Mouse (Mus musculus): Measurements from ENCODE around the gene Dlx6. TPM values are rescaled to one million over a fixed set of nuclear protein-coding genes. Genes with fewer than 3 reads are reported as not detected.
A peak's percentile ranks its signal among the peaks of the same experiment; 100 is the strongest.

Gene Dlx6
- polyA plus RNA-seq, 1 experiment from 2014 or later, result not detected

- WGBS, result 3% methylated on average over 9 of the region's 9 CpGs
- Histone ChIP-seq H3K9me3 (replicated peaks; ENCODE audit: low read length) (no peaks in the 10 kb centered on the region), H3K9ac (ENCODE audit: low read depth, low read length) (no peak overlapping the region), H3K27ac (no peak overlapping the region), H3K27me3 (ENCODE audit: insufficient read depth, low read length) (peaks cover 85% of the 10 kb centered on the region), H3K4me1 (replicated peaks; ENCODE audit: insufficient read depth, low read length) (no peaks in the 10 kb centered on the region), H3K4me3 (replicated peaks; ENCODE audit: low read depth, low read length) (no peak overlapping the region), H3K4me2 (ENCODE audit: low read length) (no peak overlapping the region), H3K36me3 (ENCODE audit: insufficient read depth, low read length) (no peaks in the 10 kb centered on the region)
- DNase-seq (ENCODE audit: low spot score), result no peak
- ATAC-seq (replicated peaks; ENCODE audit: low FRiP score, low read depth), result no peak
- no peak for TF ChIP-seq CTCF (IDR thresholded peaks at IDR 0.05; ENCODE audit: low read depth)
Measured at GRCm38 (mm10) chr6:6854176-6854575, 9.0 kb upstream of the Dlx6 start.

- Histone ChIP-seq H3K4me3 (replicated peaks; ENCODE audit: low read depth, low read length) (no peak overlapping the region), H3K27me3 (ENCODE audit: insufficient read depth, low read length) (peaks cover 88% of the 10 kb centered on the region), H3K4me2 (ENCODE audit: low read length) (no peak overlapping the region), H3K4me1 (replicated peaks; ENCODE audit: insufficient read depth, low read length) (no peaks in the 10 kb centered on the region; the same call in 1 of the 2 replicates), H3K27ac (no peak overlapping the region), H3K9ac (ENCODE audit: low read depth, low read length) (no peak overlapping the region), H3K9me3 (replicated peaks; ENCODE audit: low read length) (no peaks in the 10 kb centered on the region), H3K36me3 (ENCODE audit: insufficient read depth, low read length) (no peaks in the 10 kb centered on the region)
- no peak for TF ChIP-seq CTCF (IDR thresholded peaks at IDR 0.05; ENCODE audit: low read depth)
- WGBS, result 2% methylated on average over 25 of the region's 25 CpGs
- DNase-seq (ENCODE audit: low spot score), result no peak
- no peak for ATAC-seq (replicated peaks; ENCODE audit: low FRiP score, low read depth)
Measured at GRCm38 (mm10) chr6:6854902-6855745, 8.0 kb upstream of the Dlx6 start.

GRCm38 (mm10) chr6:6855746-6856185 lies 7.4 kb upstream of the Dlx6 start:
- H3K9ac ChIP-seq (ENCODE audit: low read depth, low read length), result no peak overlapping the region
- 0 out of 2 replicates have a peak, but pooled peaks have one; percentile 36 for ATAC-seq (replicated peaks; ENCODE audit: low FRiP score, low read depth)
- TF ChIP-seq CTCF (IDR thresholded peaks at IDR 0.05; ENCODE audit: low read depth), result no peak
- no peak overlapping the region for H3K27ac ChIP-seq
- H3K4me1 ChIP-seq (replicated peaks; ENCODE audit: insufficient read depth, low read length), result no peaks in the 10 kb centered on the region; the same call in 1 of the 2 replicates
- H3K27me3 ChIP-seq (ENCODE audit: insufficient read depth, low read length), result peaks cover 87% of the 10 kb centered on the region
- H3K4me2 ChIP-seq (ENCODE audit: low read length), result no peak overlapping the region
- DNase-seq (ENCODE audit: low spot score), result no peak
- H3K4me3 ChIP-seq (replicated peaks; ENCODE audit: low read depth, low read length), result no peak overlapping the region
- H3K36me3 ChIP-seq (ENCODE audit: insufficient read depth, low read length), result no peaks in the 10 kb centered on the region
- 2% methylated on average over 10 of the region's 10 CpGs for WGBS
- H3K9me3 ChIP-seq (replicated peaks; ENCODE audit: low read length), result no peaks in the 10 kb centered on the region

GRCm38 (mm10) chr6:6856316-6856715 lies 6.8 kb upstream of the Dlx6 start:
- Histone ChIP-seq H3K4me3 (replicated peaks; ENCODE audit: low read depth, low read length) (no peak overlapping the region), H3K9ac (ENCODE audit: low read depth, low read length) (no peak overlapping the region), H3K27ac (no peak overlapping the region), H3K9me3 (replicated peaks; ENCODE audit: low read length) (no peaks in the 10 kb centered on the region), H3K4me1 (replicated peaks; ENCODE audit: insufficient read depth, low read length) (no peaks in the 10 kb centered on the region; the same call in 1 of the 2 replicates), H3K27me3 (ENCODE audit: insufficient read depth, low read length) (peaks cover 87% of the 10 kb centered on the region), H3K36me3 (ENCODE audit: insufficient read depth, low read length) (no peaks in the 10 kb centered on the region), H3K4me2 (ENCODE audit: low read length) (no peak overlapping the region)
- ATAC-seq (replicated peaks; ENCODE audit: low FRiP score, low read depth) (no peak), DNase-seq (ENCODE audit: low spot score) (no peak)
- no peak for TF ChIP-seq CTCF (IDR thresholded peaks at IDR 0.05; ENCODE audit: low read depth)
- 2% methylated on average over 20 of the region's 20 CpGs for WGBS

GRCm38 (mm10) chr6:6856881-6857280 lies 6.3 kb upstream of the Dlx6 start:
- peaks cover 85% of the 10 kb centered on the region for H3K27me3 ChIP-seq (ENCODE audit: insufficient read depth, low read length)
- 6% methylated on average over 4 of the region's 4 CpGs for WGBS
- no peak for DNase-seq (ENCODE audit: low spot score)

GRCm38 (mm10) chr6:6857766-6858165 lies 5.4 kb upstream of the Dlx6 start:
- TF ChIP-seq CTCF (IDR thresholded peaks at IDR 0.05; ENCODE audit: low read depth), result no peak
- 17% methylated on average over 2 of the region's 2 CpGs for WGBS
- H3K9ac ChIP-seq (ENCODE audit: low read depth, low read length), result no peak overlapping the region
- H3K4me1 ChIP-seq (replicated peaks; ENCODE audit: insufficient read depth, low read length), result no peaks in the 10 kb centered on the region; the same call in 1 of the 2 replicates
- no peak overlapping the region for H3K4me3 ChIP-seq (replicated peaks; ENCODE audit: low read depth, low read length)
- peaks cover 81% of the 10 kb centered on the region for H3K27me3 ChIP-seq (ENCODE audit: insufficient read depth, low read length)
- no peak overlapping the region for H3K27ac ChIP-seq
- H3K9me3 ChIP-seq (replicated peaks; ENCODE audit: low read length), result no peaks in the 10 kb centered on the region
- DNase-seq (ENCODE audit: low spot score), result no peak
- no peak for ATAC-seq (replicated peaks; ENCODE audit: low FRiP score, low read depth)
- no peaks in the 10 kb centered on the region for H3K36me3 ChIP-seq (ENCODE audit: insufficient read depth, low read length)
- no peak overlapping the region for H3K4me2 ChIP-seq (ENCODE audit: low read length)

More at GRCm38 (mm10) chr6:6856881-6857280, 6.3 kb upstream of the Dlx6 start:
- H3K4me3 ChIP-seq (replicated peaks; ENCODE audit: low read depth, low read length), result no peak overlapping the region
- no peak overlapping the region for H3K4me2 ChIP-seq (ENCODE audit: low read length)
- ATAC-seq (replicated peaks; ENCODE audit: low FRiP score, low read depth), result no peak
- no peaks in the 10 kb centered on the region for H3K36me3 ChIP-seq (ENCODE audit: insufficient read depth, low read length)
- H3K9ac ChIP-seq (ENCODE audit: low read depth, low read length), result no peak overlapping the region
- H3K4me1 ChIP-seq (replicated peaks; ENCODE audit: insufficient read depth, low read length), result no peaks in the 10 kb centered on the region; the same call in 1 of the 2 replicates
- H3K27ac ChIP-seq, result no peak overlapping the region
- no peak for TF ChIP-seq CTCF (IDR thresholded peaks at IDR 0.05; ENCODE audit: low read depth)
- no peaks in the 10 kb centered on the region for H3K9me3 ChIP-seq (replicated peaks; ENCODE audit: low read length)
